Mouse (Mus musculus): ENCODE data around the gene Coa3.

- TF ChIP-seq POLR2A (IDR thresholded peaks at IDR 0.05; ENCODE audit: control insufficient read depth, extremely low read depth, insufficient read depth, low read length, poor library complexity) (no peak), CTCF (IDR thresholded peaks at IDR 0.05; ENCODE audit: borderline replicate concordance, control insufficient read depth, extremely low read depth, insufficient read depth, low read length, poor library complexity) (no peak)
Observed at GRCm38 (mm10) chr11:101234124-101234523, 44.8 kb downstream of the Coa3 start.

Measured in thymus, adult 2 months (tissue).